Mouse (Mus musculus): ENCODE measurements around the gene Sfmbt2.
A peak's percentile ranks its signal among the peaks of the same experiment; 100 is the strongest.

- TF ChIP-seq CTCF (IDR thresholded peaks at IDR 0.05) (peak; percentile 46), EP300 (IDR thresholded peaks at IDR 0.05) (no peak)
Measured at GRCm38 (mm10) chr2:10372321-10372723, 2.0 kb downstream of the Sfmbt2 start.
